Mouse (Mus musculus): ENCODE data around the gene Ociad1.

Ociad1 gene

DNA sequence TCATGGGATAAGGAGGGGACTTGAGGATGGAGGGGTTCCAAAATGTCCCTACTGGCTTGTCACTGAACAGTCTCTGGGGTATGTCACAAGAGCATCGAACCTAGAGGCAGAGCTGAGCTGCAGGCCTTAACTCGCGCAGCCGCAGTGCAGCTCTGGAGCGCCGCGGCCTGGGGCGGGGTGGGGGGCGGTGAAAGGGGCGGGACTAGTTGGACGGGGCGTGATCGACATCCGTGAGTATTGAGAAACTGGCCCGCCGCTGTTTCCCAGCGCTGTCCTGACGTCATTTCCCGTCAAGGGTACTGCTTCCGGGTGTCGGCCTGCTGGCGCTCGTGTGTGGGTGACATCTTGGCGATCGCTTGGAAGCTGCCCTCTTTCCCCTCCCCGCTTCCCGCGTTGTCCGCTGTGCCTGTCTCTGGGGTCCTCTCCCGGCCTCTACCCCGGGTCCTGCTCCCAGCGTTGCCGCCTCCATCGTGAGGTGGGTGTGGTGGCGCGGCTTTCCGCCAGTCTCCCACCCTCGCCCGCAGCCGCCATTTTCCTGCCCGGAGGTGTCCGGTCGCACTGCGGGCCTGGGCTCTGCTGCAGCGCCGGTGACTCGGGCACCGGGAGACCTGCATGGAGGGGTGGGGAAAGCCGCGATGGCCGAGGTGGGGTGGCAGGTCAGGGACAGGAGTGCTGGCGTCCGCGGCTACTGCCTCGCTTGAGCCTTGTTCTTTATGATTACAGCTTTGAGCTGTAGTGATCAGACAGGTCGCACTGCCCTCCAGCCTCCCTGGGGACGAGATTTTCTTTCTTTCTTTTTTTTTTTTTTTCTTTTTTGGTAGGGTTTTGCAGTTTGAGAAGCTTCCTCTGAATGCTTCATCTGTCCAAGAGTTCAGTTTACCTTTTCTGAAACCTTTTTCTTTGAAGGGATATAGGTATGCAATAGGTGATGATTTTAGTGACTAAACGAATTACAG, at the start of gene Ociad1:
Gene Ociad1, plus strand, starts transcription at position 283 of the 956 bp plus-strand sequence.
- peak; percentile 98 for DNase-seq (ENCODE audit: low read depth)

- no peak for DNase-seq (ENCODE audit: low read depth)
Observed at GRCm38 (mm10) chr5:73244403-73244802, 48.2 kb upstream of the Ociad1 start.

- no peak for DNase-seq (ENCODE audit: low read depth)
Observed at GRCm38 (mm10) chr5:73246414-73246813, 46.2 kb upstream of the Ociad1 start.

- no peak for DNase-seq (ENCODE audit: low read depth)
Observed at GRCm38 (mm10) chr5:73248211-73248610, 44.4 kb upstream of the Ociad1 start.

DNA sequence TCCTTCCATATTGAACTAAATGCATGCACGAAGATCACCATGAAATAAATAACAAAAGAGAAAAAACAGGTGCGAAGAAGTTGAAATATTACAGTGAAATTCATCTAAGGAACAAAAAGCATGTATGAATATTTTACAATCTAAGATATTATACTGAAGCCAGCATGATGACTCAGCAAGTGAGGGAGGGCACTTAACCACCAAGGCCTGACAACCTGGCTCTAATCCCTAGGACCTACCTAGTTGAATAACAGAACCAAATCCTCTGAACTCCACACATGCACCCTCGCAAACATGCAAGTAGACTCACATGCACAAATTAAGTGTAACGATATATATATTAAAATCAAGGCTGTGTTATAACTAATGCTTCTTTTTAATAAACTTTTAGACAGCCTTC, 43.2 kb upstream of the Ociad1 start:
- peak; percentile 46 for DNase-seq (ENCODE audit: low read depth)

GRCm38 (mm10) chr5:73252739-73253138, 39.8 kb upstream of the Ociad1 start:
- no peak for DNase-seq (ENCODE audit: low read depth)

DNA sequence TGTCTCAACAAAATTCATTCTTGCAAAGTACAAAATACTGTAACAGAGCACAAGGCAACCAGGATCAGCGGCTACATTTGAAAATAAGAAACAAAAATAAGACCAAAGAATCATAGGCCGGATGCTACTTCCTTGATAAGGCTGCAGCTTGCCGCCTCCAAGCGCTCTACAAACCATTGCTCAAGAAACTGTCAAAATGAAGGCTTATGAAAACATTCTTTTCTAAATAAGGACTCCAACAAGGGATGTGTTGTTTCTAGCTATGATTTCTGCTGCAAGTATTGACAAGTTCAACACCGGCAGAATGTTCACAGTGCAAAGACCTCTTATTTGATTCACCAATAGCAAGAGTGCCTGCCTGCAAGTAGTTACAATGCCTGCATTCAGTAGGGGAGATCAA, 37.9 kb upstream of the Ociad1 start:
- DNase-seq (ENCODE audit: low read depth), result peak; percentile 67

- peak; percentile 42 for DNase-seq (ENCODE audit: low read depth)
Observed at GRCm38 (mm10) chr5:73255321-73256251, 37.0 kb upstream of the Ociad1 start.

GRCm38 (mm10) chr5:73256352-73257065, 36.1 kb upstream of the Ociad1 start, which contains the start of gene Fryl:
Fryl (minus strand) TSS chr5:73256619.
- peak; percentile 99 for DNase-seq (ENCODE audit: low read depth)

DNA sequence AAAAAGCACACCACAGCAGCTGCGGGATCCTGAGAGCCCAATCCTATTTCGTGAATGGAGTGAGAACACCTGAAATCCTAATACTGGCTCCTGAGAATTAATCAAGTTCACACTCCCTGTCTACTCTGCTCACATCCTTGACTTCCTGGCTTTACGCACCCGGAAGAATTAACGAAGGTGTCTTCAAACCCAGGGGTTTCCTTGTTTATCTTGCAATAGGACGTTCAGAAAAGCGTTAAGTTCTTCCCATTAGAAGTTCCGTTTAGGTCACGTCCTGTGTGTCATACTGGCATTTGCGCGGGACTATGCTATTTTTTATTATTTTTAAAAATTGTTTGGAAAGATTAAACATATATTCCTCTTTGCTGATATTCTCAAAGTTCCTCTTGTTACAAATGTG, 35.5 kb upstream of the Ociad1 start:
- DNase-seq (ENCODE audit: low read depth), result peak; percentile 75

DNA sequence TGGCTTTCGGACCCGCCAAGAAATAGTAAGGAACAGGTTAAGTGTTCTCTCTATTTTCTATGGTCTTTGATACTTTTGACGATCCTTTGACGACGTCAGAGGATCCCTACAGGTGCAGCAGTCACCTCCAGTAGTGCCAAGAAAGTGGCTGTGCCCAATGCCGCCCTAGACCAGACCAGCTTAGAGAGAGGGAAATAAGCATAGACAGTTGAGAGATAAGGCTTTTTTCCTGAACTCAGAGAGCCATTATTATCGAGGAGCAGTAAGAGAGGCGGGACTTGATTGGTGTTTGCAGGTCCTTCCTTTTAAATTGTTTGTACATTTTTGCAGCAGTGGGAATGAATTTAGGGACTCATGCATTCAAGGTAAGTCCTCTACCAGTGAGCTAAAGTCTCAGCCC, 34.9 kb upstream of the Ociad1 start:
- no peak for DNase-seq (ENCODE audit: low read depth)

GRCm38 (mm10) chr5:73264122-73264521, 28.5 kb upstream of the Ociad1 start:
- no peak for DNase-seq (ENCODE audit: low read depth)

DNA sequence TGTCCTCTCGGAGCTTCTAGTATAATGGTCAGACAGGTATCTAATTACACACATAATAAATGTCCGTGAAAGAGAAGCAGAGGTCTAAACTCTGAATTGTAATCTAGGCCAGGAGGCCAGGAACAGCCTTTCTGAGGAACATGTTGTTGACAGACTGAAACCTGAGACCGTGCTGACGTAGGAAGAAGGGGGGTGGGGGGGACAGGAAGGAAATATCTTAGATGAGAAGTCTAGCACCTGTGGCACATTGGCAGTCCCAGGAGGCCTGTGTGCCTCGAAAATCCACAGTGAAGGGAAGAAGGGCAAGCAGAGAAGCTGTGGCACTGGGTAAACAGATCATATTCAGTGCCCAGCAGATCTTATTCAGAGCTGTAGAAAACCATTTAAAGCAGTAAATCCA, 27.1 kb upstream of the Ociad1 start:
- DNase-seq (ENCODE audit: low read depth), result peak; percentile 73

DNA sequence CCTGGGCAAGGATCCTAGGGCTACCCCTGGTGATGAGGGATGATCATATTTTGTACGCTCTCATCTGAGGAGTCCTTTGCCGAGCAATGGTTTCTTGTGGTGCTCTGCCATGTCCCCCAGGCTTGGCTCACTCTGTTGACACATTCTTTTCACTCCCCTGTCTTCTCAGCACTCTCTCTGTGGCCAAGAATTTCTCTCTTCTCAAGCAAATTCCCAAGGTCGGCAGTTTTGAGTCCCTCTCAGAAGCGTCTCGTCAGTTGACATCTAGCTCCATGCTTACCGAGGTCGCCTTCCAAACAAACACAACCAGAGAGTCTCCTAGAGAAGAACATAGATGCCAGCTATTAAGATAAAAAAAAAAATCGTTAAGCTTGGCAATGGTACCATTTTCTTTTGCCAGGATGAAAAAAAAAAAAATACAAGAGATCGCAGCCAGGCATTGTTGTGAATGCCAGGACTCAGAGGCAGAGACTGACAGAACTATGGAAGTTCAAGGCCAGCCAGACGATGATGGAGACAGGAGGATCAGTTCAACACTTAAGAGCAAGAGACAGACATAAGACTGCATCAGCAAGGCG, 23.9 kb upstream of the Ociad1 start:
- no peak for DNase-seq (ENCODE audit: low read depth)

GRCm38 (mm10) chr5:73270612-73271011, 22.0 kb upstream of the Ociad1 start:
- DNase-seq (ENCODE audit: low read depth), result no peak

- no peak for DNase-seq (ENCODE audit: low read depth)
Observed at GRCm38 (mm10) chr5:73273171-73273570, 19.4 kb upstream of the Ociad1 start.

- no peak for DNase-seq (ENCODE audit: low read depth)
Observed at GRCm38 (mm10) chr5:73274941-73275340, 17.6 kb upstream of the Ociad1 start.

- no peak for DNase-seq (ENCODE audit: low read depth)
Observed at GRCm38 (mm10) chr5:73279190-73279589, 13.4 kb upstream of the Ociad1 start.

- DNase-seq (ENCODE audit: low read depth), result no peak
Observed at GRCm38 (mm10) chr5:73279732-73280566, 12.6 kb upstream of the Ociad1 start.

GRCm38 (mm10) chr5:73280567-73280850, 12.1 kb upstream of the Ociad1 start:
- DNase-seq (ENCODE audit: low read depth), result no peak

DNA sequence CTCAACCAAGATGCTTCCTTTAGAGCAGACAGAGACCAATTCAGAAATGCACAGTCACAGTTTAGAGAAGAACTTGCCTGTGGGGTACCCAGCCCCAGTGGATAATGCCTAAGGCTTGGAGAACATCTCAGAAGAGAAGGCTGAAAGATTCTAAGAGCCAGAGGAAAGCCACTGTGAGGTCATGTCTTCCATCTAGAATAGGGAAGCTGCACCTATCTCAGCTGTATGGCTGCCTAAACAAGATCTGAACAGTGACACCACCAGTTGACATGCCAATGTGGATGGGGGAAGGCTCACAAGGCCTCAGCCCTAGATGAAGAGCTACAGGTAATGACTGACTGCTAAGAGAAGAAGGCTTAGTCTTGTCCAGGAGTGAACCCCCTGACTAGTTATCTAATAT, 8.5 kb upstream of the Ociad1 start:
- DNase-seq (ENCODE audit: low read depth), result no peak
